Mouse (Mus musculus): Measurements from ENCODE around the gene Map3k4. TPM values are rescaled to one million over a fixed set of nuclear protein-coding genes. Genes with fewer than 3 reads are reported as not detected.

Map3k4 gene
- polyA plus RNA-seq, 1 experiment, result 6.1 TPM

GRCm38 (mm10) chr17:12317954-12318651 is 493 bp downstream of the Map3k4 start:
- H3K27ac ChIP-seq (ENCODE audit: control insufficient read depth, insufficient read depth, low read depth, low read length), result peak overlapping the region; percentile 64
- TF ChIP-seq CTCF (IDR thresholded peaks at IDR 0.05; ENCODE audit: control insufficient read depth, insufficient read depth, insufficient replicate concordance, low read depth, low read length), result no peak
- TF ChIP-seq POLR2A (IDR thresholded peaks at IDR 0.05; ENCODE audit: control insufficient read depth, low read depth, low read length), result no peak
- no peaks in the 10 kb centered on the region for H3K27me3 ChIP-seq (ENCODE audit: control insufficient read depth, insufficient read depth, low read length)
- H3K36me3 ChIP-seq (ENCODE audit: control insufficient read depth, insufficient read depth, low read length), result no peaks in the 10 kb centered on the region
- H3K4me3 ChIP-seq (ENCODE audit: control insufficient read depth, low read depth, low read length), result peak overlapping the region; percentile 93
- H3K4me1 ChIP-seq (ENCODE audit: control insufficient read depth, insufficient read depth, low read length), result peaks cover 3% of the 10 kb centered on the region

GRCm38 (mm10) chr17:12317607-12317953 is 1.0 kb downstream of the Map3k4 start:
- Histone ChIP-seq H3K27ac (ENCODE audit: control insufficient read depth, insufficient read depth, low read depth, low read length) (no peak overlapping the region), H3K27me3 (ENCODE audit: control insufficient read depth, insufficient read depth, low read length) (no peaks in the 10 kb centered on the region), H3K4me1 (ENCODE audit: control insufficient read depth, insufficient read depth, low read length) (peaks cover 3% of the 10 kb centered on the region), H3K36me3 (ENCODE audit: control insufficient read depth, insufficient read depth, low read length) (no peaks in the 10 kb centered on the region), H3K4me3 (ENCODE audit: control insufficient read depth, low read depth, low read length) (peak overlapping the region; percentile 93; the same call in 1 of the 2 replicates)
- TF ChIP-seq POLR2A (IDR thresholded peaks at IDR 0.05; ENCODE audit: control insufficient read depth, low read depth, low read length) (no peak), CTCF (IDR thresholded peaks at IDR 0.05; ENCODE audit: control insufficient read depth, insufficient read depth, insufficient replicate concordance, low read depth, low read length) (no peak)

GRCm38 (mm10) chr17:12316251-12316650 is 2.3 kb downstream of the Map3k4 start:
- Histone ChIP-seq H3K36me3 (ENCODE audit: control insufficient read depth, insufficient read depth, low read length) (no peaks in the 10 kb centered on the region), H3K4me1 (ENCODE audit: control insufficient read depth, insufficient read depth, low read length) (peaks cover 3% of the 10 kb centered on the region), H3K27ac (ENCODE audit: control insufficient read depth, insufficient read depth, low read depth, low read length) (no peak overlapping the region), H3K27me3 (ENCODE audit: control insufficient read depth, insufficient read depth, low read length) (no peaks in the 10 kb centered on the region), H3K4me3 (ENCODE audit: control insufficient read depth, low read depth, low read length) (no peak overlapping the region)
- no peak for TF ChIP-seq CTCF (IDR thresholded peaks at IDR 0.05; ENCODE audit: control insufficient read depth, insufficient read depth, insufficient replicate concordance, low read depth, low read length)
- no peak for TF ChIP-seq POLR2A (IDR thresholded peaks at IDR 0.05; ENCODE audit: control insufficient read depth, low read depth, low read length)

GRCm38 (mm10) chr17:12312248-12312647 is 6.3 kb downstream of the Map3k4 start:
- no peak overlapping the region for H3K27ac ChIP-seq (ENCODE audit: control insufficient read depth, insufficient read depth, low read depth, low read length)
- H3K4me3 ChIP-seq (ENCODE audit: control insufficient read depth, low read depth, low read length), result no peak overlapping the region
- H3K36me3 ChIP-seq (ENCODE audit: control insufficient read depth, insufficient read depth, low read length), result no peaks in the 10 kb centered on the region
- no peaks in the 10 kb centered on the region for H3K4me1 ChIP-seq (ENCODE audit: control insufficient read depth, insufficient read depth, low read length)
- TF ChIP-seq CTCF (IDR thresholded peaks at IDR 0.05; ENCODE audit: control insufficient read depth, insufficient read depth, insufficient replicate concordance, low read depth, low read length) (no peak), POLR2A (IDR thresholded peaks at IDR 0.05; ENCODE audit: control insufficient read depth, low read depth, low read length) (no peak)
- H3K27me3 ChIP-seq (ENCODE audit: control insufficient read depth, insufficient read depth, low read length), result no peaks in the 10 kb centered on the region

- H3K4me1 ChIP-seq (ENCODE audit: control insufficient read depth, insufficient read depth, low read length), result no peaks in the 10 kb centered on the region
- no peak for TF ChIP-seq POLR2A (IDR thresholded peaks at IDR 0.05; ENCODE audit: control insufficient read depth, low read depth, low read length)
- no peak for TF ChIP-seq CTCF (IDR thresholded peaks at IDR 0.05; ENCODE audit: control insufficient read depth, insufficient read depth, insufficient replicate concordance, low read depth, low read length)
- no peaks in the 10 kb centered on the region for H3K27me3 ChIP-seq (ENCODE audit: control insufficient read depth, insufficient read depth, low read length)
- H3K27ac ChIP-seq (ENCODE audit: control insufficient read depth, insufficient read depth, low read depth, low read length), result no peak overlapping the region
- H3K36me3 ChIP-seq (ENCODE audit: control insufficient read depth, insufficient read depth, low read length), result no peaks in the 10 kb centered on the region
- H3K4me3 ChIP-seq (ENCODE audit: control insufficient read depth, low read depth, low read length), result no peak overlapping the region
Measured at GRCm38 (mm10) chr17:12309493-12309892, 9.1 kb downstream of the Map3k4 start.

GRCm38 (mm10) chr17:12309059-12309458 is 9.5 kb downstream of the Map3k4 start:
- TF ChIP-seq POLR2A (IDR thresholded peaks at IDR 0.05; ENCODE audit: control insufficient read depth, low read depth, low read length), result no peak
- TF ChIP-seq CTCF (IDR thresholded peaks at IDR 0.05; ENCODE audit: control insufficient read depth, insufficient read depth, insufficient replicate concordance, low read depth, low read length), result no peak
- no peak overlapping the region for H3K4me3 ChIP-seq (ENCODE audit: control insufficient read depth, low read depth, low read length)
- no peak overlapping the region for H3K27ac ChIP-seq (ENCODE audit: control insufficient read depth, insufficient read depth, low read depth, low read length)
- H3K27me3 ChIP-seq (ENCODE audit: control insufficient read depth, insufficient read depth, low read length), result no peaks in the 10 kb centered on the region
- H3K36me3 ChIP-seq (ENCODE audit: control insufficient read depth, insufficient read depth, low read length), result no peaks in the 10 kb centered on the region
- H3K4me1 ChIP-seq (ENCODE audit: control insufficient read depth, insufficient read depth, low read length), result no peaks in the 10 kb centered on the region

- H3K4me3 ChIP-seq (ENCODE audit: control insufficient read depth, low read depth, low read length), result no peak overlapping the region
- H3K4me1 ChIP-seq (ENCODE audit: control insufficient read depth, insufficient read depth, low read length), result no peaks in the 10 kb centered on the region
- H3K27ac ChIP-seq (ENCODE audit: control insufficient read depth, insufficient read depth, low read depth, low read length), result no peak overlapping the region
- no peaks in the 10 kb centered on the region for H3K27me3 ChIP-seq (ENCODE audit: control insufficient read depth, insufficient read depth, low read length)
- TF ChIP-seq POLR2A (IDR thresholded peaks at IDR 0.05; ENCODE audit: control insufficient read depth, low read depth, low read length), result no peak
- no peaks in the 10 kb centered on the region for H3K36me3 ChIP-seq (ENCODE audit: control insufficient read depth, insufficient read depth, low read length)
Measured at GRCm38 (mm10) chr17:12307251-12308135, 11.1 kb downstream of the Map3k4 start.
